Mouse (Mus musculus) cerebellum, postnatal 36 days (tissue): Measurements from ENCODE around the gene Marveld2.

Experiments
- DNase-seq, 2 experiments: peaks; one replicate each; pipeline ENCODE4 v3.0.0; 2021 to 2022; ENCODE audit warnings: mixed read lengths in 2 of 2

Gene Marveld2

DNA sequence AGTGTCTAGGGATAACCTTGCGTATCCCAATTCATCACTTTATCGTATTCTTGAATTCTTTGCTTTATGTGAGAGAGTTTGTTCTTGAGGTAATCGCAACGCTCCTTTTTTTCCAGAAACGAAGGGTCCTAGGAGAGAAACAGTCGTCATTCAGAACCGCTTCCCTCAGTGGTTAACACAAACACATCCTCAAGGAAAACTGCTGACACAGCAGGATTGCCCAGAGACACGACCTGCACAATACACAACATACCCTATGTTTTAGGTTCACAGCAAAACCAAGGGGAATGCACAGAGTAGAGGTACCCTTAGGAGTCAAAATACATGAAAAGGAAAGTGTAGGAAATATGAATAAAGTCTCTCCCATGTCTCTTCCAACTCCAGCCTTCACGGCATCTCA is 19.5 kb downstream of the Marveld2 start:
- DNase-seq = no peak

- no peak for DNase-seq
Measured at GRCm38 (mm10) chr13:100595552-100595885, 21.3 kb downstream of the Marveld2 start.

DNA sequence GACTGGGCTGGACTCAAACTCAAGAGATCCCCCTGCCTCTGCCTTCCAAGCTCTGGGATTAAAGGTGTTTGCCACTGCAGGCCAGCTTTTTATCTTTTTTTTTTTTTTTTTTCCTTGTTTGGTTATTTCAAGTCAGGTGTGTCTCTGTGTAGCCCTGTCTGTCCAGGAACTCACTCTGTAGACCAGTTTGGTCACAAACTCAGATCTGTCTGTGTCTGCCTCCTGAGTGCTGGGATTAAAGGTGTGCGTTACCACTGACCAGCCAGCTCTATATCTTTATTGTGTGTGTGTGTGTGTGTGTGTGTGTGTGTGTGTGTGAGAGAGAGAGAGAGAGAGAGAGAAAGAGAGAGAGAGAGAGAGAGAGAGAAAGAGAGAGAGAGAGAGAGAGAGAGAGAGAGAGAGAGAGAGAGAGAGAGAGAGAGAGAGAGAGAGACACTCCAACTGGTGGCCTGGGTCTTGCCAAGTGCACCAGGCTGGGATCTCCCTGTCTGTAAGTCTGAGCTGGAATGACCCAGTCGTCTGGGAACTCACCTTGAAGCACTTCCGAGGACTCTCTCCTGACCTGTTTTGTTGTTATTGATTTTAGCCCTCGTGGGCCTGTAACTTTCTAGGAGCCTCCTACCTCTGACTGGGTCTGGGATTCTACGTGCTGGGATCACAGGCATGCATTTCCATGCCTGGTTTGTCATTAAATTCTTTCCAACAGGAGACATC is 21.8 kb downstream of the Marveld2 start:
- no peak for DNase-seq

GRCm38 (mm10) chr13:100594041-100594792 is 22.6 kb downstream of the Marveld2 start:
- peak; percentile 38 to 56 for DNase-seq

GRCm38 (mm10) chr13:100588646-100589045 is 28.1 kb downstream of the Marveld2 start:
- peak in 1 of 2 experiments; percentile 14 for DNase-seq

DNA sequence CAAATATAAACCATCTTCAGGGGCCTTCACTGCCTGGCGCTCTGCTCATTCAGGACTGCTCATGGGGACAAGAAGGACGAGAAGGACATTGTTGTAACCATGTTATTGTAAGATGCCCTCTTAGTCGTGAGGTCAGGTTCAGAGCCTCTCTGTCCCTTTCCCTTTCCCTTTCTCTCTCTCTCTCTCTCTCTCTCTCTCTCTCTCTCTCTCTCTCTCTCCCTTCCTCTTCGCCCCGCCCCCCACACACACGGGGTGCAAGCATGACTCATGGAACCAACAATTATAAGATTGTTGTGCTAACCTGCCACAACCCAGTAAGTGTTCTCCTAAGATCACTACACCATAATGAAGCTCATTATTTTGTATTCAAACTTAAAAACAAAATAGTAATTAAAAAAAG is 34.6 kb downstream of the Marveld2 start:
- DNase-seq = no peak

GRCm38 (mm10) chr13:100581701-100582100 is 35.1 kb downstream of the Marveld2 start:
- no peak for DNase-seq

- no peak for DNase-seq
Measured at GRCm38 (mm10) chr13:100579951-100580350, 36.8 kb downstream of the Marveld2 start.

GRCm38 (mm10) chr13:100579220-100579619 is 37.6 kb downstream of the Marveld2 start:
- DNase-seq = no peak

GRCm38 (mm10) chr13:100575950-100576349 is 40.8 kb downstream of the Marveld2 start:
- DNase-seq = no peak

DNA sequence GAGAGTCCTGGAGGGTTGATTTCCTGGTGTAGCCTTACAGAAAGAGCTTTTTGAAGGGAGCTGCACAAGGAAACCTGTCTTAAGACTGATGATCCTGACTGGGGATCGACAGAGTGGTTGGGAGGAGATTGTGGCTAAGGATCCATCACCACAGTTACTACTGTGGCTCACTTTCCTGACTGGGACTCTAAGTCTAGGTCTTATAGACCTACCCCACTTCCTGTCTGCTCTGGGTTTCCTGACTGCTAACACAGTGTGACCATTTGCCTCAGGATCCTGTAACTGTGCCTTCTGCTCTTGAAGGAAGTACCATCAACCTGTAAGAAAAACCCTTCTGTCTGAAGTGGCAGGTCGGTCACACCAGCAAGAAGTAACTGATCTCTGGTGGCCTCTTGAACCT is 46.1 kb downstream of the Marveld2 start:
- DNase-seq = no peak

DNA sequence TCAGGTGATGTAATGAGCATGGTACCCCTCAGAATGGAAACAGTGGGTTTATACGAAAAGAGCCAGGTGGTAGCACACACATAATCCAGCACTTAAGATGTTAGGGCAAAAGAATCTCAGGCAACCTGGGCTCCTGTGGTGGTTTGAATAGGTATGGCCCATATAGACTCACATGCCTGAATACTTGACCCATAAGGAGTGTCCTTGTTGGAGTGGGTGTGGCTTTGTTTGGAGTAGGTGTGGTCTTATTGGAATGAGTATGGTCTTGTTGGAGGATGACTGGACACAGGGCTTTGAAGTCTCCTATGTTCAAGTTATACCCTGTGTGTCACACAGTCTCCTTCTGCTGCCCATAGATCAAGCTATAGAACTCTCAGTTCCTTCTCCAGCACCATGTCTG is 48.4 kb downstream of the Marveld2 start:
- no peak for DNase-seq

DNA sequence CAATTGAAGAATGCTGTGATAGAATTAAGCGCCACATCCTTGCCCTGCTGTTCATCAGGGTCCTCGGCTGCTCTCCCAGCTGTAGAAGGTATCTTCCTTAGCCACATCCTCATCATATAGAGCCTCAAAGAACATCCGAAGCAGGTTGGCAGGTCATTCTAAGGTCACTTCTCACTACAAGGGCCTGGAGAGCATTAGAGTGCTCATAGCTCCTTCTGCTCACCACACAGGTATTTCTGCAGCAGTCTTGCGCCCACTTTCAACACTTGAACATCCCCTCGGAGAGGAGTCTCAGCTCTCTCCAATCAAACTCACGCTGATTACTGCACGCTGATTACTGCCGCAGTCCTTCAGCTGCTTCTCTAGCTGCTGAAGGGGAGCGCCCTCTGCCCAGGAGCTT is 57.3 kb downstream of the Marveld2 start:
- DNase-seq = no peak

DNA sequence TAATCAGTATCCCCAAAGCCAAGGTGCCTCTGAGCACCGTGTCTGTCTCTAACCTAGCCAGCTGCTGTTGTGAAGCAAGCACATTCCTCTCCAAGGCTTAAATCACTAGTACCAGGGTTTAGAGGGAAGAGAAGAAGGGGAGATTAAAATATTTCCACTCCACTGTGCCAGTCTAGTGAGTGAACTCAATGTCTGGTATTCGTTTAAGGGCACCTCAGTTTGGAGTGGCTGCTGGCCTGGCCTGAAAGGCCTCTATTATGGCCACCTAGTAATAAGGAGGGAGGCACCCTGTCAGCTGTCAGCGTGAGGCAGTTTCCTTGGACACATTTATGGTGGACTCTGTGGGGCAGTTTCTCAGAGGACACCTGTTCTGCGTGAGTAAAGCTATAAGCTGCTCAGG is 59.8 kb downstream of the Marveld2 start:
- no peak for DNase-seq

DNA sequence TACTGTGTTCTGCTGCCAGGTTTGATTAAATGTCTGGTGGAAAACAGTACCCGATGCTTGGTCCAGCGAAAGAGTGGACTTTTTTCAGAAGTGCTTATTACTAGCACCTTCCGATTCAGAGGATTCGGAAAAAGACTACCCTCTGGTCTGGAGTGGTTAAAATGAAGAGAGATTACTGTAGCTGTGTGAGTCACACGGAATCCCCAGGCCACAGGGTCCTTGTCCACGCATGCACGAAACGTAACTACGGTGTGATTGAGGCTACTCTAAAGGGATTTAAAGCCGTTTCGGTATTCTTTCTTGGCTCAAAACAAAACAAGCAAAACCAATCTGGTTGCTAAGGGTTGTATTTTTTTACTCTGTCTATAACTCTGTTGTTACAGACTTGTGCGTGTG is 63.7 kb downstream of the Marveld2 start:
- no peak for DNase-seq

- DNase-seq = peak; percentile 79 to 83
Measured at GRCm38 (mm10) chr13:100552369-100553041, 64.3 kb downstream of the Marveld2 start, which contains the start of gene Ocln. Gene Ocln (minus strand): TSS chr13:100552718.

DNA sequence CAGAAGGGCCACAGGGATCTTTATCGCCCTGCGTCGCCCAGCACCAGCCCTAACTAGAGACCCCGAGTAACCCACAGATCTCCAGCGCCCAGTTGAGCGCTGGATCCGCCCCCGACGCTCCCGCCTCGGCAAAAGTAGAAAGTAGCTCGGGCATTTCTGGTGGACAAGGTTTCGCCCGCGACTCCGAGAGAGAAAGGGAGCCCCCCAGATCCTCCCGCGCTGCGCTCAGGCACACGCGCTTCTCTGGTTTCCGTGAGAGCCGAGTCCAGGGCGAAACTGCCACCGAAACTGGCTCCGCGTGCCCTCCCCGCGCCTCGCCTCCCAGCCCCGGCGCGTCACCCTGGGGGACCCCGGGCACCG is 64.8 kb downstream of the Marveld2 start:
- no peak for DNase-seq

- DNase-seq = peak; percentile 39 to 51
Measured at GRCm38 (mm10) chr13:100551371-100552008, 65.3 kb downstream of the Marveld2 start.

DNA sequence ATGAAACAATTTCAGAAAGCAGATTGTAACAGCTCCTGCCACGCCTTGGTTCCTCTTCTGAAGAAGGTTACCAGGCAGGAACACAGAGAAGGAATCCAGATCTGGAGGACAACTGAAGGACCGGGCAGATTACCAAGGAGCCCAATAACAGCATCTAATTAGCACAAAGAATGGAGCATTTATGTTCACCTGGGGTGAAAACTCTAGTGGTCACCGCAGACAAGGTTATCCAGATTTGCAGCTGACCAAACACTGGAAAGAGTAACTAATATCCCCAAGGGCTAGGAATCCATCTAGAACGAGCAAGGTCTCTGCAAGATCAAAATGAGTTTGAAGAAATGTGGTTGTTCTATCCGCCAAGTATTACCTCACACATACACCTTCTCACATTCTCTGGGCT is 69.5 kb downstream of the Marveld2 start:
- no peak for DNase-seq
